Mouse (Mus musculus): ENCODE data around the gene Afap1. TPM values are rescaled to one million over a fixed set of nuclear protein-coding genes. Genes with fewer than 3 reads are reported as not detected.

Afap1 gene
- polyA plus RNA-seq, 1 experiment = 18.4 TPM

DNA sequence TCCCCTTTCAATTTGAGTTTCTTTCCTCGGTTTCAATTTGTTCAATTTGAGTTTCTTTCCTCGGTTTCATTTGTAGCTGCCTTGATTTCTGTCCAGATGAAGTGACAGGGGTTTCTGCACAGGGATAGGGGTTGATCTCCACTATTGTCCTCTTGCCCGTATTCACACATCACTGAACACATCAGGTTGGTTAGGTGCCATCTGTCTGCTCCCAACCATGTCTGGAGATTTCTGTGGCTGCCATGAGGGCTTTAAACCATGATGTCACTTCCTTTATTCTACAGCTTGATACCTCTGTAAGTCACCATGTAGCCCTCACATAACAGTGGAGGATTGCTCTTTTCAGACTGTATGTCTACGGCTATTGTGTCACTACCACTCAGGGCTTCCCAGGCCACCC, 4.0 kb downstream of the Afap1 start:
- no peak for DNase-seq (ENCODE audit: low spot score)

DNA sequence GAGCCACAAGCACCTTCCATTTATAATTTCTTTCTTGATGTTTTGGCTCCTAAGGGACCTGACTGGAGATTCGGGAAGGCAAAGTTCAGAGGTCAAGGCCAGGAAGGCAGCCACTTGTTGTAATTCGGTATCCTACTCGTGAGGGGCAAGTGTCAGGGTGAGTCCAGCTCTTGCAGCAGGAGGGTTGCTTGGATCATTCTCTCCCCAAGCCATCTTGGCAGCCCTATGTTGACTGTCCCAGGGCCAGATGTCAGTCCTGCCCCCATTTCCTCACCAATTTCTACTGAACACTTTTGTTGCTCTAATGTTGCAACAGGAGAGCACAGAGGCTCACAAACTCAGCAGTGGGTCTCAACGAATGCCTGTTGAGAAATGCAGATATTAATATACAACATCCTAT, 5.0 kb downstream of the Afap1 start:
- no peak for DNase-seq (ENCODE audit: low spot score)

DNA sequence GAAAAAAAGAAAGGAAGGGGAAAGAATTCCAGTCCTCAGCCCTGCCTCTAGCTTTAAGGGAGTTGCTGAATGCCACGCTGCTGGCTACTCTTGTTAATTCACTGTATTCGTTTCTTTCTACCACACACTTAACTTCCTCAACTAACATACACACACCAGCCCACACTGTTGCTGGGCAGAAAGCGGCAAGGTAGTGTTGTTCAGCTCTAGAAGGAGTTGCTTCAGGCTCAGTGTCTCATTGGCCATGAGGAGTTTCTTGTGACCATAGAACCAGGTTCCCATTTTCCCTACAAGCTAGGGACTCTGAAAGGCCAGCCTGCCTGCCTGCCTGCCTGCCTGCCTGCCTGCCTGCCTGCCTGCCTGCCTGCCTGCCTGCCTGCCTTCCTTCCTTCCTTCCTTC, 5.9 kb downstream of the Afap1 start:
- DNase-seq (ENCODE audit: low spot score) = no peak

DNA sequence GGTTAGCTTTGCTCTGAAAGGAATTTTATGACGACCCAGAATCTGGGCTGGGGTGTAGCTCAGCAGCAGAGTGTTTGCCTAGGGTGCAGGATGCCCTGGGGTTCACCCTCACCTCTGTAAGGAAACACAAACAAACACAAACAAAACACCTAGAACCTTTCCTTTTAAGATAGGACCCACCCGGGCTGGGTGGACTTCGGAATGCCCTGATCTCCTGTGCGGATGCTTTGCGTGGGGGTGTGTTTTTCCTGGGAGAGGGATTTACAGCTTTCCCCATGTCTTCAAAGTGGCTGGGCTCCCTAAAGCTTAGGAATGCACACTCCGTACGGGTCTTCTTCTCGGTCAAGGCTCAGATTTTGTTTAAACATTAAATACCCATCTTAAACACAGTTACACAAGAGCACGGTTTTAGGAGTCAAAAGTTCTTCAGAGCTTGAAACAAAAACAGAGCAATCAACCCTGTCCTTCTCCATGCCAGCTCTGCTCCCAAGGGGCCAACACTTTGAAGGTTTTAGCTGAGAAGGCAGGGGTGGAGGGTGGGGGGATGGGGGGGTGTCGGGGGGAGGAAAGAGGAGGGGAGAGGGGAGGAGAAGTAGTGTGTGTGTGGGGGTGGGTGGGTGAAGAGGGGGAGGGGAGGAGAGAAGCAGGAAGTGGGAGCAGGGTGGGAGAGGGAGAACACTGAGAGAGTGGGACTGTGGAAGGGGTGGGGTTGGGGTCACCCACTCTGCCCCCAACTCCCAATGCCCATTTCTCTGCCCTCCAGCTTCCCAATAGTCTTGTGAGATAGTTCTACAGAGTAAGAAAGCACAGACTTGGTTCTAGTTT, 7.5 kb downstream of the Afap1 start:
- DNase-seq (ENCODE audit: low spot score) = no peak

DNA sequence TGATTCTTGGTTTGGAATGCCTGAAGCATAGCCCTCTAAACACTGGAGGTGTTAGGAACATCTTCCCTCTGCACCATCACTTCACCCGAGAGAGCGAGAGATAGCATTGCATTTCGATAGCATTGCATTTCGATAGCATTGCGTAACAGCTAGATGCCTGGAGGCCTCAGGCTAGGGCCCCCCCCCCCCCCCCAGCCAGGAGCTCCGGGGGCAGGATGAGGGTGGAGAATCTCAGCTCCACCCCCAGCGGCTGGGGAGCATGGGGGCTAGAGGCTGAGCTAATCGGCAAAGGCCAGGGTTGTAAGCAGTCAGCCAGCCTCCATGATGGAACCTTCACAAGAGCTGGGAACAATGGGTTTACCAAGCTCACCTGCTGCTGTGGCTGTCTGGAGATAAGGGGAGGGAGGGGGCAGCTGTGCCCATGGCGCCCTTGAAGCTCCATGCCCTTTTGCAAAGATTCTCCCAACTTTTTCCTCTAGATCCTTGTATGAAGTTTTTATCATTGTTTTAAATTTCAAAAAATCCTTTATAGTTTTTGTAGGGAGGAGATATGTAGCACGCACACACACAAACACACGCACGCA, 8.2 kb downstream of the Afap1 start:
- no peak for DNase-seq (ENCODE audit: low spot score)

DNA sequence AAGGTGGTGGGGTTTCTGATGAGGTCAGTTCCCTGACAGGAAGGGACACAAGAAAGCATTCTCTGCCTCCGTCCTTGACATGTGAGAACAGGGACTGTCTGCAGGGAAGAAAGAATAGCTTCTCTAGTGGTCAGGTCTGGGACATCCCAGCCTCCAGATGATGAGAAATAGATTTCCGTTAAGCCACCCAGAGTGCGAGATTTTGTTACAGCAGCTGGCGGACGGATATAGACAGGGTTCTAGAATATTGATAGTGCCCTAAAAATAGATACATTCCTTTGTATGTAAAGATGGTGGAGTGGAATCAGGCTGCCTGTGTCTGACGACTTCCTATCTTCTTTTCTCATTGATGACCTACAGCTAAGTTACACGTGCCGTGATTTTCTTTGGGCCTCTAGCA, 10.3 kb downstream of the Afap1 start:
- no peak for DNase-seq (ENCODE audit: low spot score)

DNA sequence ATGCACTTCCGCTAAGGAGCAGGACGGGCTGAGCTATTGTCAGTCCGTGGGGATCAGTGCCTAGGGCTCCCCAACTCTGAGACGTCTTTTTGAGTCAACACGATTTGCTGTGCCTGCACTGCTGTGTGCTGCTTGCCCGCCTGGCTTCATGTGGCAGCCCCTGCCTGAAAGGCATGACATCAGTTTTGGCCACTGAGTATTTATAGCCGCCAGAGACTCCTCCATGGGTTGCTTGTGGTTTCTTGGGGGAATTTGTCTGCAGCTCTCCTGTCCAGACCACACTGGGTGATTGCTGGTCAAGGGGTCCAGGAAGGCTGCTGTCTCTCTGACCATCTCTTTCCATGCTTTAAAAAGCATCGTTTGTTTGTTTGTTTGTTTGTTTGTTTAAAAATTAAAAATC, 12.2 kb downstream of the Afap1 start:
- DNase-seq (ENCODE audit: low spot score) = no peak

DNA sequence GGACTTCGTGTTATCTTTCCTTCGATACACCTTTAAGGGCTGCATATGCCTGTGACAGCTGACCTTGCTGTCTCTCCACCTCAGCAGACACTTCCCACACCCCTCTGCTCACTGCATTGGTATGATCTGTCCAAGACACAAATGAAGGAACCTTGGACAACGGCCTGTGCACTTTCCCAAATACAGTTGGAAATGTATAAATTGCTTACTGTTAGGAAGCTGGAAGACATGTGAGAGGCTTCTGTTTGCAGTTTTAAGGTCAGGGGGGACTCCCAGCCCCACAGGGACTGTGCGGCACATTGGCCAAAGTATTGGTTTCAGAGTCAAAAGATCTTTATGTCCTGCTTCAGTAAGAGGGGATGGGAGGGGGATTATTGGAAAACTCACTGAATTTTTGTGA, 14.0 kb downstream of the Afap1 start:
- DNase-seq (ENCODE audit: low spot score) = no peak

DNA sequence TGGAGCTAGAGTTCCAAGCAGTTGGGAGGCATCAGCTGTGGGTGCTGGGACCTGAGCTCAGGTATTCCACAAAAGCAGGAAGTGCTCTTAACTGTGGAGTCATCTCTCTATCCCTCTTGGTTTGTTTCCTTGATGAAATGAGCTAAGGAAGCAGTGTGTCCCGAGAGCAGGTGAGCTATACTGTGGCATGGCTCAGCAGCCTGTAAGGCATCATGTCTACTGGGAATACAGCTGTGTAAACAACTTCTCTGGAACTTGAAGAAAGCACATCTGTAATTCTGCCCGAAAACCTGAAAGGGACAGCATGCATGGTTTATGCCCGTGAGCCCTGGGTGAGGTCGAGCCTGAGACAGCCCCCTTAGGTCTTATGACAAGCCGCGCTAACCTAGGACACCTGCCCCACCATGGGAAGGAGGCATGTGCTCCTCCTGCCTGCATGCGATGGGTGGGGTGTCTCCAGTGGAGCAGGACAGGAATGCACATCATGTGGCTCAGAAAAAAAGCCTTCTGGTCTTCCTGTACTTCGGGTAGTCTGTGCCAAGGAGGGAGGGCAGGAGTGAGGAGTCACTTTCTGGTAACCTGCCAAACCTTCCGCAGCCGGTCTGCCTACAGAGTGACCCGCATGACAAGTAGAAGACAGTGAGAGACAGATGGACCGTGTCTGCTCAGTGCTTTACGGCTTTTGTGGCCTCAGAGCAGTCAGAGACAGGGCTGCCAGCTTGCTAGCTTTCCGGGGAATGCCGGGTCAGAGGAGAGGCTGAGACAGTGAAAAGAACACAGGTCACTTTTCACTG, 14.7 kb downstream of the Afap1 start:
- no peak for DNase-seq (ENCODE audit: low spot score)

DNA sequence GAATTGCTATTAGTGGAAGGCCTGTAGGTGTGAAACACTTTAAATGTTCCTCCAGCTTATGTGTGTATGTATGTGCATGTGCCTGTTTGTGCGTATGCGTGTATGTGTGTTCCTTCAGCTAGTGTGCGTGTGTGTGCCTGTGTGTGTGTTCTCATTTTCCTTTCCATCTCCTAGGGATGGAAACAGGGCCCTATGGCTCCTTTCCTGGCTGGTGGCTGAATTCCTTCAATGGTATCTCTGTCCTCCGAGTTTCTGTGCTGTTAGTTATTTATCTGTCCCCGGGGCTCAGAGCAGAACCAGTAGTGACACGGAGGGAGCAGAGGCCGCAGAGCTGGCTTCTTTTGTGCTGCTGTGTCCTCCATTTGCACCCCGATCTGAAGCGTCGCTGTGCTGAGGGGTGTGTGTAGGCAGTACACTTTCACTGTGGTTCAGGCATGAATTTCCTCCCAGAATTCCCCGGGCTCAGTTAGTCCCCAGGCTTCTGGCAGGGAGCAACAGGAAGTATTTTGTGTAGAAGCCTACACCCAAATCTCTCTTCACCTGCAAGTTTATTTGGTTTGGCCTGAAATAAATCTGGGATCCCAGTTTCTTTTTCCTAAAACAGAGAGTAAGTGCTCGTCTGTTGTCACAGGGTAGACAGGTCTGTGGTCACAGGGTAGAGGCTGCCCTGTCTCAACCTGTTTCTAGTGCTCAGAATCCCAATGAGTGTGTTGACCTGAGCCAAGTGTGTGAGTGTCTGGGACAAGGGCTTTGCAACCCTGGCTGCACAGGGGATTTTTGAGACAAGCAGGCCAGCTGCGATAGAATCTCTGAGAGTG, 15.7 kb downstream of the Afap1 start:
- no peak for DNase-seq (ENCODE audit: low spot score)

DNA sequence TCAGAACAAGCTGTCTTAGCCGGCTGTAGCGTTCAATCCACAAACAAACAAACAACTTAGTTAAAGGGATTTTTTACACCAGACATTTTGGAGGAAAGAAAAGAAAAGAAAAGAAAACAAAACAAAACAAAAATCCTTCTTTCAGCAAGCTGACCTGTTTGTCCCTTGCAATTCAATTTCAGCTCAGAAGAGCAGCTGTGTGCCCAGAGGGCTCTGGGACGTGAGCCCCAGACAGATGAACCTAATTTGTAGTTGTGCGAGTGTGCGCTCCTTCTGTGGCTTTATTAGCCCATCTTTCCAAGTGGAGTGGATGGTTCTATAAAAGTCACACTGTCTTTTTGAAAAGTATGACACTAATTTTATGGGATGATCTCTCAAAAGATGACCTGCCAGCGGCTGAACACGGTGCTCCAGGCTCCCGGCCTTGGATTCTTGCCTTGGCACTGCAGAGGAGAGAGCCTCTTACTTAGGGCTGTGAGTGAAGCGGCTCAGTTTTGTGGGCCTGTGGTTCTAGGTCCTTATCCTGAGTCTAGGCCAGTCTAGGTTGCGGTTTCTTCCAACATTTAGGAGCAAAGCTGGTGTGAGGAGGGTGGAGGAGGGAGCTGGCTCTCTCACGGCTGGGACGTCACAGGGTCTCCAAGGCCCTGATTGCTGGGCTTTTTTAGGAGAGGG, 22.6 kb downstream of the Afap1 start:
- no peak for DNase-seq (ENCODE audit: low spot score)

DNA sequence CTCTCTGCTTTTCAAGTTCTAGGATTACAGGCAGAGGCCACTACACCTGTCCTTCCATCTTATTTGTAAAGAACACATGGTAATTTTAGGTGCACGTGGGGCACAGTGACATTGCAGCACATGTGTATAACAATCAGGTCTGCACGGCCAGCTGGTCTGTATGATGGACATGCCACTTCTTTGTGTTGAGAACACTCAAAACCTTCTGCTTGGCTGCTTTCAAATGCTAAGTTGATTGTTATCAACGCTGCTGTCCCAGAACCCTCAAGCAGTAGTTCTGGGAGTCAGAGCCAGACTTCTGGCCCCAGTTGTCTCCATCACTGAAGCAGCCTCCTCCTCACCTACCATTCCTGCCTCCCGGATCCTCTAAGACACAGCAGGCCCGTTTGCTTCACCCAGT, 23.5 kb downstream of the Afap1 start:
- no peak for DNase-seq (ENCODE audit: low spot score)

DNA sequence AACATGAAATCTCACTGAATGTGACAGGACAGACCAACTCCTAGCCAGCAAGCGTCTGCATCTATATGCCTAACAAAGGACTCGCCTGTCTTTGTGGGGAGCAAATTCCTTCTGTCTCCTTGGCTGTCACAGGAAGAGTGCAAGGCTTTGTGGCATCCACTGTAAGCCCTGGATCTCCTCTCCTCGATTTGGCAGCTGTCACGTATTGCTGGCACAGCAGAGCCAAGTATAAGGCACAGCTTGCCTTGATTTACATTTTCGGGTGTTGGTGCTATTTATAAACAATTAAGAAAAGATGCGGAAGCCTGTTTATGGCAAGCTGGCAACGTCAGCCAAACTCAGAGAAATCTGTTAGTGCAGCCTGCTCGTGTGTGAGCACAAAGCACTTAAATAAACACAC, 25.3 kb downstream of the Afap1 start:
- DNase-seq (ENCODE audit: low spot score) = no peak

DNA sequence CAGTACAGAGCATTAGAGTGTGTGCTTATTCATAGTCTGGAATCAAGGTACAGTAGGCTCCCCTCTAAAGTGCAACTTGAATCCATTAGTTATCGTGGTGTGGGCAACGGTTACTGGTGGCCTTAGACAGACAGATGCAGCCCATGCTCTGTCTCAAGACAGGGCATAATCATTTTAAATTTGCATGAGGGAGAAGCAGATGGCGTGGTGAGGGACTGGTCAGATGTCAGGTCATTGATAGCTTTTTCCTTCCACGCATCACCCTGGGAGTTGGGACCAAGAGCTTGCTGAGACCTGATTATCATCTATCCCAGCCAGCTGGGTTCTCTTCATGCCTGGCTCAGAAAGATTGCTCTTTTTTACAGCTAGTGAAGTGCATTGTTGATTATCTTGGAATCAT, 27.0 kb downstream of the Afap1 start:
- DNase-seq (ENCODE audit: low spot score) = no peak

DNA sequence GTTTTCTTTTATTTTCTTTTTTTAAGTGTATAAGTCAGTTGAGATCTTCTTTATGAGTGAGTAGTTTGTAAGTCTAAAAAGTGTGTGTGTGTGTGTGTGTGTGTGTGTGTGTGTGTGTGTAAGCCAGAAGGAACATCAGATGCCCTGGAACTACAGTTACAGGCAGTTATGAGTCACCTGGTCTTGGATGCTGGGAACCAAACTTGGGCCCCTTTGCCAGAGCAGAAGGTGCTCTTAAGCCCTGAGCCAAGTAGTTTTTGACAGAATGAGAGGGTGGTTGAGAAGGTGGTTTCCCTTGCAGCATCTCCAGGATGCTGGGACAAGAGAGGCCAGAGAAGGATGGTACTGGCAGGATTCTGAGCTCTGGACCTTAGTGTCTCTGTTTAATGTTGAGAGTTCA, 27.4 kb downstream of the Afap1 start:
- DNase-seq (ENCODE audit: low spot score) = no peak

DNA sequence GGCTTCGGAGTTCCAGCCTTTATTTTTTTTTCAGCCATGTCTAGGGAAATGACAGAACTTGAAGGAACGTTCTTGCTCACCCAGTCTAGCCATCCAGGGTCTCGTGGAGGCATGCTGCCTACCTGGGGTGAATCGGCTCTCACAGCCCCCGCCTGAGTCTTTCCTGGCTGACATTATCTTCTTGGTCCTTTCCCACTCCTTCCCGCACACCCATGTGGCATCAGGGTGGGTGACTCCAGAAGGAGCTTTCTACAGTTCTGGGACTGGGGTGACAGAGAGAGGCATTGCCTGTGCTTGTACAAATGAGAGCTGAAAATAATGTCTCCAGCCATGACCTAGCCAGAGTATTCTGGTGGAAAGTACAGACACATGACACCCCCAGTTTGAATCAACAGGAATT, 28.0 kb downstream of the Afap1 start:
- DNase-seq (ENCODE audit: low spot score) = no peak

DNA sequence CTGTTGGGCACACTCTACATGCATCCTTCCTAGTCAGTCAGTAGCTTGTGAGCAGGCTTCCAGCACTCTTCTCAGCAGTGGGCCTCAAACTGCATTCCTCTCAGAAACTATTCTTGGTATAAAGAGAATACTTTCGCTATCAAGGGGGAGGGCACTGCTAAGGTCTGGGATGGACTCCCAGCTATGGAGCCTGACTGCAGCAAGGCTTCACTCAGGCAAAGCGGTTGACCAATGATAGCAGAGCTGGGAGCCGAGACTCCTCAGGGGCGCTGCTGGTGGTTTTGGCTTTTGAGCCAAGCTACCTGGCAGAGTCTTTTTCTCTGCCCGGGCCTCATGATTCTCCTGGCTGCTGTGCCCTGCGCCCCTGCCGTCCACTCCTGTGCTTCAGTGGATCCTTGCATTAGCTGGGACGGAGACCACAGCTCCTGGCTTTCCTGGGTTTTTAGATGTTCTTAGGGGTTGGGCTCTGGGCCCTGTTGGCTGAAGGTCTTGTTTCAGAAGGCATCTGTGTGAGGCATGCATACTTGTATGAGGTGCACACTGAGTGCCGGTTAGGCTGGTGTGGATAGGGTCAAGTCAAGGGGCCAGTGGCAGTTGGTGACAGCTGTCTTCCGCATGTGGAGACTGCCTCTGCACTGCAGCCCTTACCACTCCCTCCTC, 28.6 kb downstream of the Afap1 start:
- DNase-seq (ENCODE audit: low spot score) = no peak

DNA sequence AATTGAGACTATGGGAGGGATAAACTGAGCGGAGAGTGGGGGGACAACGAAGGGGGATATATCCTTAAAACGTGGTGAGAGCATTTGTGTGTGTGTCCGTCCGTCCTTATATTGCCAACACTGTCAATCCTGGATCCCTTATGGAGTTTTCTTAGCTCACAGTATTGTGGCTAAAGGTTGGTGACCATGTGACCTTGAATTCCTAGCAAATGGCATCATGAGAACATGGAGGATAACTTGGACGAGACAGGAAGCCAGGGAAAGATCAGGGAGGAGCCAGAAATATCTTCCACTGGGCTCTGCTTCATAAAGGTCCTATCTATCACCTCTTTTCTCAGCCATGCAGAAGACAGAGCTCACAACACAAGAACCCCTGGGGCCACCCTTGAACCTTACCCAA, 30.3 kb downstream of the Afap1 start:
- no peak for DNase-seq (ENCODE audit: low spot score)

DNA sequence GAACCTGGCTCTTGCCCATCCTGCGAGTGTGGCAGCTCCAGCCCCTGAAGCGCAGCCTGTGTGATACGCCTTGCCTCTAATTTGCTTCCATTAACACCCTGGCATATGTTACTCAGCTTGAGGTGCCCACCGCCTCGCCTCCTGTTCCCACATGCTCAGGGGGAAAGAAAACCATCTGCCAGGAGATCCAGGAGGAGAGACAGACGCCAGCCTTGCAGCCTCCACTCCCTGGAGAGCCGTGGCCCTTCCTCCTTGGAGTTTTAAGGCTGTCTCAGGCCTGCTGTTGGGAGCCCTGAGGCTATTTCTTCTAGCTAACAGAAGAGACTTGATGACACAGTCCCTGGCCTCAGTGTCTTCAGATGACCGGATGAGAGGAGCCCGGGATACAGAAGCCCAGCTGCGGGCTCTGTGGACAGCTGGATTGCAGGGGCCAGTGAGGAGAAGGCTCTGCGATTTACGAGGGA, 32.1 kb downstream of the Afap1 start:
- DNase-seq (ENCODE audit: low spot score) = no peak

DNA sequence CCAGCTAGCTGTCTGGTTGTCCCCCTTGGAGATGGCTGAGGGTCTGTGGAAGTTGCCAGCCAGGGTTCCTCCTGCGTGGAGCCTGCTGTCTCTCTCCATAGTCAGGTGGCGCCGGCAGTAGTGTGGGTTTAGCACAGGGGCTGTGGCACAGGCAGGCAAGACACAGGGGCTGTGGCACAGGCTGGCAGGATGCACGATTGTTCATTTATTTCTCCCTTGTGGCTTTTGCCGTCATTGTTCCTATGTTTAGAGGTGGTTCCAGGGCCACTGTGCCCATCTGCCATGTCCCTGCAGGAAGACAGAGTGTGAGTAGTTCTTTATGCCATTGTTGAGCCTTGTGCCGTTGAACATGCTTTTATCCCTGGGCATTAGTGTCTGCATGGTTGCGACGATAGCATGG, 33.4 kb downstream of the Afap1 start:
- no peak for DNase-seq (ENCODE audit: low spot score)

DNA sequence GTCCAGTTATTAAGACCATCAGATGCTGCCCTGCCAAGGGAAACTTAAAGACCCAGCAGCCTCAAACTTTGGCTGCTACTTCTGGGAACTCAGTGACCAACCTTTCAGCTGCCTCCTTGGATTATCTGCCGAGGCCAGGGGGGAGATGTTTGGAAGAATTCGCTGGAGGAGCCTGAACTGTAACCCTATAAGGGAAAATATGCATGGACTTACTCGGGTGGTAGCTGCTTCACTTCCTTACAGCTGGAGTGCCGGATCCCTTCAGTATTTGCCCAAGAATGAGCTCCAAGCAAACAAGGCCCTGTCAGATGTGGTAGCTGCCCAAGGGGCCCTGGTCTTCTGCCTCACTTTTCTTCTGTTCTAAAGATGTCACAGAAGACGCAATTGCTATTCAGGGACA, 38.2 kb downstream of the Afap1 start:
- DNase-seq (ENCODE audit: low spot score) = no peak
